Mouse (Mus musculus) midbrain, postnatal 0 days (tissue): ENCODE data around the gene Casp6. TPM values are rescaled to one million over a fixed set of nuclear protein-coding genes. Genes with fewer than 3 reads are reported as not detected.

Source experiments
- ATAC-seq: fragments of 200-750 bp; cut with Nextera tagmentation; 2 replicates; pipeline ENCODE4 v1.8.0; 2017; ENCODE audit warnings: moderate number of reproducible peaks, mild to moderate bottlenecking, moderate TSS enrichment, moderate library complexity; ENCODE audit not compliant: low FRiP score
- DNase-seq: peaks from one replicate; pipeline ENCODE4 v3.0.0-alpha.2; 2015; ENCODE audit warnings: low spot score
- H3K27ac ChIP-seq: fragments of 300-500 bp; sonication (generic); 2 replicates; pipeline ENCODE4 v1.5.1; 2014; ENCODE audit warnings: low read depth, mild to moderate bottlenecking, low read length, mixed read lengths
- H3K27me3 ChIP-seq: fragments of 300-500 bp; sonication (generic); 2 replicates; pipeline ENCODE4 v1.6.1; 2014; ENCODE audit warnings: low read length, control low read depth, mixed read lengths; ENCODE audit not compliant: insufficient read depth
- H3K36me3 ChIP-seq: fragments of 300-500 bp; sonication (generic); 2 replicates; pipeline ENCODE4 v1.6.1; 2014; ENCODE audit warnings: low read length, control low read depth, mixed read lengths; ENCODE audit not compliant: insufficient read depth
- H3K4me1 ChIP-seq: fragments of 300-500 bp; sonication (generic); 2 replicates; pipeline ENCODE4 v1.6.1; 2014; ENCODE audit warnings: mild to moderate bottlenecking, control low read depth, antibody characterized with exemption, low read length, mixed read lengths; ENCODE audit not compliant: insufficient read depth
- H3K4me2 ChIP-seq: fragments of 300-500 bp; sonication (generic); 2 replicates; pipeline ENCODE4 v1.6.1; 2014; ENCODE audit warnings: low read depth, mild to moderate bottlenecking, low read length, mixed read lengths; ENCODE audit not compliant: poor library complexity, severe bottlenecking
- H3K4me3 ChIP-seq: fragments of 300-500 bp; sonication (generic); 2 replicates; pipeline ENCODE4 v1.5.1; 2014; ENCODE audit warnings: low read depth, mild to moderate bottlenecking, low read length, moderate library complexity
- H3K9ac ChIP-seq: fragments of 300-500 bp; sonication (generic); replicated peaks from 2 replicates; pipeline ENCODE4 v1.6.1; 2014; ENCODE audit warnings: mild to moderate bottlenecking, low read length, moderate library complexity, mixed read lengths; ENCODE audit not compliant: poor library complexity, severe bottlenecking
- H3K9me3 ChIP-seq: fragments of 300-500 bp; sonication (generic); 2 replicates; pipeline ENCODE4 v1.6.1; 2016; ENCODE audit warnings: low read length, control low read depth
- CTCF ChIP-seq: IDR thresholded peaks from 2 replicates; pipeline ENCODE4 v1.5.1; 2016; ENCODE audit warnings: antibody characterized with exemption, mild to moderate bottlenecking
- WGBS: fragments of 180-500 bp; shearing (Covaris S2); extraction: QIAGEN DNeasy Blood & Tissue Kit; methylation state at CpG from one replicate; pipeline ENCODE4 v1.1.7; 2014; 5-methylcytosine and 5-hydroxymethylcytosine counted together
- polyA plus RNA-seq: library from polyadenylated mRNA; unstranded; fragments of >200 nt; fragmentation: Nextera tagmentation; extraction: Ambion mirVana; gene quantifications from 2 replicates; pipeline ENCODE4 v1.2.1, GENCODE M21; 2015
- total RNA-seq: library from RNA; depleted of rRNA; stranded (reverse); fragments of >200 nt; gene quantifications from 2 replicates; pipeline ENCODE4 v1.2.3, GENCODE M21; 2014; rRNA removed

Casp6 gene
- total RNA-seq: 6.7 and 7.0 TPM in 2 replicates
- polyA plus RNA-seq: 13.2 and 13.4 TPM in 2 replicates

- H3K27me3 ChIP-seq: no peaks in the 10 kb centered on the region
- H3K4me3 ChIP-seq: peak within 1 kb of the TSS; percentile 44
- DNase-seq (peak; percentile 48), ATAC-seq (peak; percentile 74)
- peak within 1 kb of the TSS; percentile 39 for H3K9ac ChIP-seq
- WGBS: 0% methylated on average over 34 of the region's 34 CpGs
- 0 out of 2 replicates have a peak, but pooled peaks cover 4% of the 10 kb centered on the region for H3K4me1 ChIP-seq
- H3K9me3 ChIP-seq: no peaks in the 10 kb centered on the region
- H3K27ac ChIP-seq: no peak within 1 kb of the TSS
- no peaks in the 10 kb centered on the region for H3K36me3 ChIP-seq
- TF ChIP-seq CTCF: no peak
- peak within 1 kb of the TSS; percentile 86 for H3K4me2 ChIP-seq
These were observed at the start of gene Casp6 for GRCm38 (mm10) chr3:129901271-129901809. Gene Casp6, plus strand, starts transcription at chr3:129901425.

GRCm38 (mm10) chr3:129862592-129862991 is 38.6 kb upstream of the Casp6 start:
- 76% methylated on average over 2 of the region's 2 CpGs for WGBS
- DNase-seq (no peak), ATAC-seq (no peak)
- H3K4me2 ChIP-seq: no peak overlapping the region
- TF ChIP-seq CTCF: no peak
- H3K36me3 ChIP-seq: no peaks in the 10 kb centered on the region
- H3K27me3 ChIP-seq: no peaks in the 10 kb centered on the region
- no peak overlapping the region for H3K4me3 ChIP-seq
- no peaks in the 10 kb centered on the region for H3K4me1 ChIP-seq
- no peak overlapping the region for H3K27ac ChIP-seq
- H3K9ac ChIP-seq: no peak overlapping the region
- H3K9me3 ChIP-seq: 0 out of 2 replicates have a peak, but pooled peaks cover 2% of the 10 kb centered on the region

- Histone ChIP-seq H3K27ac (no peak overlapping the region), H3K9ac (no peak overlapping the region), H3K4me2 (no peak overlapping the region), H3K4me3 (no peak overlapping the region), H3K9me3 (no peaks in the 10 kb centered on the region), H3K4me1 (no peaks in the 10 kb centered on the region), H3K36me3 (no peaks in the 10 kb centered on the region), H3K27me3 (no peaks in the 10 kb centered on the region)
- TF ChIP-seq CTCF: peak; percentile 59
- ATAC-seq (no peak), DNase-seq (peak; percentile 7)
- WGBS: 52% methylated on average over 14 of the region's 14 CpGs
These were observed 37.5 kb upstream of the Casp6 start for GRCm38 (mm10) chr3:129863698-129864097.

- Histone ChIP-seq H3K27me3 (no peaks in the 10 kb centered on the region), H3K9me3 (no peaks in the 10 kb centered on the region), H3K27ac (no peak overlapping the region), H3K4me3 (no peak overlapping the region), H3K4me1 (0 out of 2 replicates have a peak, but pooled peaks cover 2% of the 10 kb centered on the region), H3K36me3 (no peaks in the 10 kb centered on the region), H3K4me2 (no peak overlapping the region), H3K9ac (no peak overlapping the region)
- no peak for TF ChIP-seq CTCF
- DNase-seq (no peak), ATAC-seq (no peak)
- 92% methylated on average over 10 of the region's 10 CpGs for WGBS
These were observed 23.9 kb upstream of the Casp6 start for GRCm38 (mm10) chr3:129877327-129877726.

- Histone ChIP-seq H3K27ac (peak within 1 kb of the TSS; percentile 62), H3K9ac (peak within 1 kb of the TSS; percentile 72), H3K9me3 (no peaks in the 10 kb centered on the region), H3K27me3 (no peaks in the 10 kb centered on the region), H3K4me2 (peak within 1 kb of the TSS; percentile 94), H3K4me3 (peak within 1 kb of the TSS; percentile 69), H3K36me3 (no peaks in the 10 kb centered on the region), H3K4me1 (0 out of 2 replicates have a peak, but pooled peaks cover 2% of the 10 kb centered on the region)
- peak; percentile 94 for DNase-seq
- WGBS: 1% methylated on average over 55 of the region's 66 CpGs
- TF ChIP-seq CTCF: peak; percentile 32; the same call in 1 of the 2 replicates
- peak; percentile 94 for ATAC-seq
These were observed 22.7 kb upstream of the Casp6 start, which contains the start of gene Pla2g12a for GRCm38 (mm10) chr3:129878405-129879021. Gene Pla2g12a, plus strand, starts transcription at chr3:129878606.

- no peaks in the 10 kb centered on the region for H3K27me3 ChIP-seq
- H3K9ac ChIP-seq: peak overlapping the region; percentile 72
- peak overlapping the region; percentile 94 for H3K4me2 ChIP-seq
- peak overlapping the region; percentile 62; the same call in 1 of the 2 replicates for H3K27ac ChIP-seq
- WGBS: 2% methylated on average over 22 of the region's 25 CpGs
- H3K9me3 ChIP-seq: no peaks in the 10 kb centered on the region
- H3K4me3 ChIP-seq: peak overlapping the region; percentile 69
- peak; percentile 30 for DNase-seq
- no peaks in the 10 kb centered on the region for H3K36me3 ChIP-seq
- TF ChIP-seq CTCF: no peak
- 0 out of 2 replicates have a peak, but pooled peaks cover 2% of the 10 kb centered on the region for H3K4me1 ChIP-seq
- ATAC-seq: peak; percentile 52
These were observed 22.0 kb upstream of the Casp6 start for GRCm38 (mm10) chr3:129879131-129879757.
